Mouse (Mus musculus): ENCODE data around the gene Gm12248. TPM values are rescaled to one million over a fixed set of nuclear protein-coding genes. Genes with fewer than 3 reads are reported as not detected.

The Gm12248 gene
- polyA plus RNA-seq, 1 experiment from 2014 or later, result not detected

Other genes with a start within 250 kb of the Gm12248 start
- gene Larp1, start 84.1 kb downstream of the Gm12248 start, polyA plus RNA-seq (2015; fragmentation: Nextera tagmentation; extraction: Ambion mirVana), result 16.2 and 18.3 TPM in 2 replicates
- 107 and 115 TPM in 2 replicates for gene Cnot8, start 11.0 kb upstream of the Gm12248 start, polyA plus RNA-seq (2015; fragmentation: Nextera tagmentation; extraction: Ambion mirVana)
- gene Gemin5, start 75.4 kb upstream of the Gm12248 start, polyA plus RNA-seq (2015; fragmentation: Nextera tagmentation; extraction: Ambion mirVana), result 12.4 and 17.7 TPM in 2 replicates
- gene Mrpl22, start 78.5 kb upstream of the Gm12248 start, polyA plus RNA-seq (2015; fragmentation: Nextera tagmentation; extraction: Ambion mirVana), result 111 and 127 TPM in 2 replicates
- gene Igtp, start 106.4 kb upstream of the Gm12248 start, polyA plus RNA-seq (2015; fragmentation: Nextera tagmentation; extraction: Ambion mirVana), result 1.5 and 2.2 TPM in 2 replicates
- gene Irgm2, start 106.5 kb upstream of the Gm12248 start, polyA plus RNA-seq (2015; fragmentation: Nextera tagmentation; extraction: Ambion mirVana), result 0.95 and 0.98 TPM in 2 replicates
- gene 4930438A08Rik, start 181.7 kb upstream of the Gm12248 start, polyA plus RNA-seq (2015; fragmentation: Nextera tagmentation; extraction: Ambion mirVana), result not detected in 2 replicates
- 25.6 and 26.9 TPM in 2 replicates for gene Zfp692, start 213.9 kb upstream of the Gm12248 start, polyA plus RNA-seq (2015; fragmentation: Nextera tagmentation; extraction: Ambion mirVana)
- gene Zfp672, start 237.2 kb upstream of the Gm12248 start, polyA plus RNA-seq (2015; fragmentation: Nextera tagmentation; extraction: Ambion mirVana), result 35.5 and 39.5 TPM in 2 replicates
- 46.2 and 47.4 TPM in 2 replicates for gene Sh3bp5l, start 237.6 kb upstream of the Gm12248 start, polyA plus RNA-seq (2015; fragmentation: Nextera tagmentation; extraction: Ambion mirVana)

Data from neural tube, embryonic 13.5 days (tissue).